Mouse (Mus musculus) heart, embryonic 15.5 days (tissue): ENCODE measurements around the gene Mkrn3. TPM values are rescaled to one million over a fixed set of nuclear protein-coding genes. Genes with fewer than 3 reads are reported as not detected.
A peak's percentile ranks its signal among the peaks of the same experiment; 100 is the strongest.

Source experiments
- ATAC-seq: fragments of 200-750 bp; cut with Nextera tagmentation; replicated peaks from 2 replicates; pipeline ENCODE4 v1.8.0; 2017; ENCODE audit warnings: low read depth, moderate TSS enrichment; ENCODE audit not compliant: insufficient number of reproducible peaks, insufficient read depth, low FRiP score
- H3K27ac ChIP-seq: fragments of 300-500 bp; sonication (generic); 2 replicates; pipeline ENCODE4 v1.5.1; 2015; ENCODE audit warnings: mild to moderate bottlenecking, inconsistent platforms
- H3K27me3 ChIP-seq: fragments of 300-500 bp; sonication (generic); 2 replicates; pipeline ENCODE4 v1.6.1; 2015; ENCODE audit warnings: inconsistent platforms
- H3K36me3 ChIP-seq: fragments of 300-500 bp; sonication (generic); 2 replicates; pipeline ENCODE4 v1.6.1; 2015; ENCODE audit warnings: mild to moderate bottlenecking, inconsistent platforms
- H3K4me1 ChIP-seq: fragments of 300-500 bp; sonication (generic); replicated peaks from 2 replicates; pipeline ENCODE4 v1.6.1; 2015; ENCODE audit warnings: inconsistent platforms
- H3K4me2 ChIP-seq: fragments of 300-500 bp; sonication (generic); 2 replicates; pipeline ENCODE4 v1.6.1; 2015; ENCODE audit warnings: inconsistent platforms, mild to moderate bottlenecking, moderate library complexity
- H3K4me3 ChIP-seq: fragments of 300-500 bp; sonication (generic); 2 replicates; pipeline ENCODE4 v1.5.1; 2015; ENCODE audit warnings: mild to moderate bottlenecking, inconsistent platforms
- H3K9ac ChIP-seq: fragments of 300-500 bp; sonication (generic); 2 replicates; pipeline ENCODE4 v1.6.1; 2015; ENCODE audit warnings: mild to moderate bottlenecking, inconsistent platforms
- H3K9me3 ChIP-seq: fragments of 300-500 bp; sonication (generic); replicated peaks from 2 replicates; pipeline ENCODE4 v1.6.1; 2016; ENCODE audit warnings: inconsistent platforms
- WGBS: fragments of 180-500 bp; shearing (Covaris S2); methylation state at CpG from one replicate; pipeline ENCODE4 v1.1.7; 2015; ENCODE audit warnings: mixed read lengths; 5-methylcytosine and 5-hydroxymethylcytosine counted together
- polyA plus RNA-seq: library from polyadenylated mRNA; unstranded; fragments of >200 nt; fragmentation: Nextera tagmentation; extraction: Ambion mirVana; gene quantifications from 2 replicates; pipeline ENCODE4 v1.2.1, GENCODE M21; 2015

Gene Mkrn3
- polyA plus RNA-seq: 2.5 and 3.2 TPM in 2 replicates

DNA sequence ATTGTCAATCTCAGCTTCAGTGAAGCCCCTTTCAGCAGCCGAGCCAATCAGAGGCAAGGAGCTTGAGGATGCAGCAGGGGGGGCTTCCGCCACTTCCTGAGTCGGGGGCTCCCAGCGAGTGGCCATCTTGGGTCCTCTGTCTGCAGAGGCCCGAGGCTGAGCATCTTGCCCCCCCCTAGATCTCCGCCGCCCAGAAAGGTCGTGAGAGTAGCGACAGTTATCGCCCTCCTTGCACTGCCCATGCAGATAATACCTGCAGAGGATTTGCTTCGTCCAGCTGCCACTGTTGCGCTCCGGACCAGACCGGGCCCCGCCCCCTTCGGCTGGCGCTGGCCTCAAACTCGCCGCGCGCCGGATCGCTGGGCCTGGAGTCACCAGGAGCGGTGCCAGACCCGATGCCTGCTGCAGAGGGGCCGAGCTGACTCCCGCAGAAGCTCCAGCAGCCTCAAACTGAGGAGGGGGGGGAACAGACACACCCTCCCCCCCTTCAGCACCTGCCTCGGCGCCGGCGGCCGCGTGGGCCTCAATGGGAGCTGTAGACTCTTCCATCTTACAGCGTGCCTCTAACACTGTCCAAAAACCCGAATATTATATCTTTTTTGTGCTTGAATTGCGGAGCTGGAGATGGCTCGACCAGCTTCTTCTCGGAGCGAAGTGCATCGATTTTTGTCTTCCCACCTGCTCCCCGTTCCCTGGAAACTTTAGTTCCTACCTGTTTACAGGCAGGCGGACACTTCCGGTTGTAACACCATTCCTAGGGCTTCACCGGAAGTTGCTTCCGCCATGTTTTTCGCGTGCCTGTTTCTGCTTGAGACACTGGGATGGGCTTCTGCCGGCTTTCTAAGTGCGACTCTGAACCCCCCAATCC is at the start of gene Mkrn3:
TSS of gene Mkrn3 (minus strand) at position 647 of the 868 bp plus-strand sequence.
- ATAC-seq: peak; percentile 50; the same call in 1 of the 2 replicates
- Histone ChIP-seq H3K4me3 (peak within 1 kb of the TSS; percentile 67), H3K36me3 (no peaks in the 10 kb centered on the region), H3K9ac (peak within 1 kb of the TSS; percentile 55), H3K4me1 (peaks cover 5% of the 10 kb centered on the region), H3K9me3 (no peaks in the 10 kb centered on the region; the same call in 1 of the 2 replicates), H3K27ac (no peak within 1 kb of the TSS), H3K27me3 (no peaks in the 10 kb centered on the region), H3K4me2 (peak within 1 kb of the TSS; percentile 72)
- 19% methylated on average over 47 of the region's 49 CpGs for WGBS

- Histone ChIP-seq H3K4me1 (peaks cover 2% of the 10 kb centered on the region; the same call in 1 of the 2 replicates), H3K4me2 (peak within 1 kb of the TSS; percentile 80), H3K27me3 (no peaks in the 10 kb centered on the region), H3K4me3 (peak within 1 kb of the TSS; percentile 57), H3K27ac (peak within 1 kb of the TSS; percentile 80), H3K36me3 (no peaks in the 10 kb centered on the region), H3K9me3 (no peaks in the 10 kb centered on the region), H3K9ac (peak within 1 kb of the TSS; percentile 63)
- 15% methylated on average over 73 of the region's 82 CpGs for WGBS
- peak; percentile 81 for ATAC-seq
Observed at GRCm38 (mm10) chr7:62463878-62464755, 44.2 kb upstream of the Mkrn3 start, which contains the start of gene Peg12. Gene Peg12 (minus strand): TSS chr7:62464510.

- Histone ChIP-seq H3K9ac (peak overlapping the region; percentile 63), H3K4me3 (peak overlapping the region; percentile 57), H3K4me2 (peak overlapping the region; percentile 80), H3K27ac (peak overlapping the region; percentile 80), H3K4me1 (peaks cover 2% of the 10 kb centered on the region; the same call in 1 of the 2 replicates), H3K27me3 (no peaks in the 10 kb centered on the region), H3K9me3 (no peaks in the 10 kb centered on the region), H3K36me3 (no peaks in the 10 kb centered on the region)
- ATAC-seq: peak; percentile 25
- WGBS: 22% methylated on average over 55 of the region's 55 CpGs
Observed at GRCm38 (mm10) chr7:62463007-62463877, 43.3 kb upstream of the Mkrn3 start.

DNA sequence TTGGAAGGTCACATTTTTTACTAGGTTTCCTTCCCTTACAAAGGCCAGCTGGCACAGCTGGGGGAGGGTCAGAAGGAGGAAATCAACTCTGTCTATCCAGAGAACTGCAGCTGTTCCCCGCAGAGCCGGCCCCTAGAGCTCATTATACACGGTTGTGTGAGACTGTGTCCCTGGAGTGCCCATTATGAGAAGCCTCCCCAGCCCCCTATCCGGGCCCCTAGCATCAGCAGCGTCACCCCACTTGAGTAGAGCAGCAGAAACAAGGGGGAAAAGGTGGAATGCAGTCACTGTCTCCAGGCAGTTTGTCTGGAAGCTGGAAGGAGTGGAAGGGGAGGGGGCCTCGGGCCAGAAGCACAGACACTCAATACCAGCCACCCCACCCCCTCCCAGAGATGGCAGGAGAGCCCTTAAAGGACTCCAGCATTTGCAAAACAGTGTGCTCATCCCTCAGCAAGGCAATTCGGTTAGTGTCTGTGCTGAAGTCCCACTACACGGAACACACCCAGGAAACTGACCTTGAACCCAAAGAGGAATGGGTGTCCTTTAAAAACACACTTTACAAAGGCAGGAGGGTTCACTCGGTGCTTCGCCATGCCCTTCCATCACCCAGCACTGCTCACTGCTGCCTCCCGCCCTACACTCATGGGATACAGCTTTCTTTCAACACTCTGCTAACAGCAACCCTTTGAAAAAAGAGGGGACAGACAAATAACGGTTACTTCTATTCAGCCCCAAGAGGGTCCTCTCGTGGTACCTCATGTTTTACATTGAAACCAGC is 42.5 kb upstream of the Mkrn3 start:
- Histone ChIP-seq H3K9ac (no peak overlapping the region), H3K27ac (no peak overlapping the region), H3K36me3 (no peaks in the 10 kb centered on the region), H3K4me1 (peaks cover 2% of the 10 kb centered on the region; the same call in 1 of the 2 replicates), H3K4me2 (peak overlapping the region; percentile 80), H3K27me3 (no peaks in the 10 kb centered on the region), H3K9me3 (no peaks in the 10 kb centered on the region), H3K4me3 (peak overlapping the region; percentile 57)
- 19% methylated on average over 13 of the region's 13 CpGs for WGBS
- ATAC-seq: no peak

GRCm38 (mm10) chr7:62452353-62452752 is 32.4 kb upstream of the Mkrn3 start:
- H3K36me3 ChIP-seq: no peaks in the 10 kb centered on the region
- no peak overlapping the region for H3K4me2 ChIP-seq
- no peak overlapping the region for H3K9ac ChIP-seq
- H3K4me3 ChIP-seq: no peak overlapping the region
- H3K9me3 ChIP-seq: no peaks in the 10 kb centered on the region
- H3K4me1 ChIP-seq: no peaks in the 10 kb centered on the region
- 22% methylated on average over 2 of the region's 2 CpGs for WGBS
- H3K27ac ChIP-seq: no peak overlapping the region
- H3K27me3 ChIP-seq: no peaks in the 10 kb centered on the region
- no peak for ATAC-seq

DNA sequence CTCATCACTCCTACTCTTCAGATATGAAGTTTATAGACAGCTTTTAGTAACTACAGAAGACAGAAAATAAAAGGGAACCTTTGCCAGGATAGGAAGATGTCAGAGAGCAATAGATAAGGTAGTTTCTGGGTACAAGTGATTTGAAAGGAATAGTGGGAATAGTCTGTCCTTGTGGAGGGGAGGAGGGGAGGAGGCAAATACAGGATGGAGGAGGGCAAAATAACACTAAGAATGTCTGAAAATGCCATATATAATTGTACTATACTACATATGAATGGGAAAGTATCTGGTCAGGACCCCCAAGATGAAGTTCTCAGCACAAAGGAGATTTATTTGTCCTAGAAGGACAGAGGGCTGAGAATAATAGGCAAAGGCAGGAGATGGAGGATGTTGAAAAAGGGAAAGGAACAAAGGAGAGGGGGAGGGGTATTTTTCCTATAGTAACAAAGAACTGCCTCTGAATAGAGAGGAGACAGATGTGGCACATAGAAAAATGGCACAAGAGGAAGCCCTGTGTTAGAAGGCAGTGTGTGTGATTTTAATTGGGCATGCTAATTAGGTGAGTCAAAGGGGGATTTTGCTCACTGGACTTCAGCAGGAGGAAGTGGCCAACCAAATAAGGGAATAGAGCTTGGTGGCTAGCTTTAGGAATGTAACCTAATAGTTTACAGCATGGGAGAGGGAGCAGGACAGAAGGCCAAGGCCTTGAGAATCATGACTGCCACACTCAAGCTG is 25.7 kb upstream of the Mkrn3 start:
- no peaks in the 10 kb centered on the region for H3K9me3 ChIP-seq
- H3K4me3 ChIP-seq: no peak overlapping the region
- H3K4me2 ChIP-seq: no peak overlapping the region
- no peaks in the 10 kb centered on the region for H3K4me1 ChIP-seq
- no peaks in the 10 kb centered on the region for H3K36me3 ChIP-seq
- ATAC-seq: no peak
- no peaks in the 10 kb centered on the region for H3K27me3 ChIP-seq
- H3K27ac ChIP-seq: no peak overlapping the region
- H3K9ac ChIP-seq: no peak overlapping the region

DNA sequence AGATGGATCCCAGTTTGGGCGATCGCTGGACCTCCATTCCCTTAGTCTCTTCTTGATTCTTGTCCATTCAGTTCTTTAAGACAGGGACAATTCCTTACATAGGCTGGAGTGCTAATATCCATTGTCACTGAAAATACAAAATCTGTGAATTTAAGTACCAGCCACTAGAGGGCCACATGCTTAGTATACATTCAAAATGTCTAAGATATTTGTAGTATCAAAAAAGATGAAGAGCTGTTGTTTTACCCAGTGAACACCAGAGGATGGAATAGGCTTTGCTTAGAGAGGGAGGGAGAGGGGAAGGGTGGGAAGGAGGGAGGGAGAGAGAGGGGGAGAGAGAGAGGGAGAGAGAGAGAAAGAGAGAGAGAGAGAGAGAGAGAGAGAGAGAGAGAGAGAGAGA is 16.5 kb upstream of the Mkrn3 start:
- Histone ChIP-seq H3K36me3 (no peaks in the 10 kb centered on the region), H3K9ac (no peak overlapping the region), H3K4me3 (no peak overlapping the region), H3K9me3 (no peaks in the 10 kb centered on the region), H3K27ac (no peak overlapping the region), H3K4me1 (no peaks in the 10 kb centered on the region), H3K27me3 (no peaks in the 10 kb centered on the region), H3K4me2 (no peak overlapping the region)
- no peak for ATAC-seq
- WGBS: 53% methylated on average over 2 of the region's 2 CpGs

GRCm38 (mm10) chr7:62433243-62433642 is 13.3 kb upstream of the Mkrn3 start:
- no peak for ATAC-seq
- Histone ChIP-seq H3K36me3 (no peaks in the 10 kb centered on the region), H3K27me3 (no peaks in the 10 kb centered on the region), H3K9me3 (no peaks in the 10 kb centered on the region), H3K4me3 (no peak overlapping the region), H3K27ac (no peak overlapping the region), H3K9ac (no peak overlapping the region), H3K4me2 (no peak overlapping the region), H3K4me1 (no peaks in the 10 kb centered on the region)
- WGBS: 28% methylated on average over 3 of the region's 3 CpGs

DNA sequence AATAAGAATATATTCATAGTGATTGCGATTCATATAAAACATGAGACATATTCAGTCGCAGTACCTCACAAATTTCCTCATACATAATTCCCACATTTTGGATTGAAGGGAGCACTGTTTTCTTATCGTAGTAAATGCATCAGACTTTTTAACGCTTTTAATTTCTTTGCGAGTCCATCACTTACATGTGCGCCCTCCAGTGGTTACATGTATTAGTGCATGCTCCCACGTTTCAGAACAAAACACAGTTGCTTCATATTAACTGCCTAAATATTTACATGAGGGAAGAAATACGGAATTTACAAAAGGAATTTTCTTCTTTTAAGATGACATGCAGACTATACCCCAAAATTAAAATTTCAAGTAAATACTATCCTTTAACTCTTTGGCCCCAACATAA is 8.4 kb upstream of the Mkrn3 start:
- Histone ChIP-seq H3K4me1 (no peaks in the 10 kb centered on the region), H3K36me3 (no peaks in the 10 kb centered on the region), H3K9ac (no peak overlapping the region), H3K4me2 (no peak overlapping the region), H3K27ac (no peak overlapping the region), H3K27me3 (no peaks in the 10 kb centered on the region; the same call in 1 of the 2 replicates), H3K9me3 (no peaks in the 10 kb centered on the region), H3K4me3 (no peak overlapping the region)
- ATAC-seq: no peak
- WGBS: 18% methylated on average over 8 of the region's 8 CpGs
